Mouse (Mus musculus): ENCODE results near the gene Agap1. TPM values are rescaled to one million over a fixed set of nuclear protein-coding genes. Genes with fewer than 3 reads are reported as not detected.
"Not testable (repeated sequence)": the region's sequence is repeated elsewhere in the genome, so short reads cannot be mapped to it uniquely, and the experiment has no call there.

Agap1 gene
- total RNA-seq, 2 experiments from 2014 or later: 224 to 253 TPM

GRCm38 (mm10) chr1:89501346-89501745 lies 46.7 kb downstream of the Agap1 start:
- no peak for DNase-seq (ENCODE audit: low spot score in 2 of 2)

- DNase-seq (ENCODE audit: low spot score in 2 of 2): not testable (repeated sequence)
These were observed 47.3 kb downstream of the Agap1 start for GRCm38 (mm10) chr1:89501891-89502290.

- DNase-seq (ENCODE audit: low spot score in 2 of 2): no peak
These were observed 54.6 kb downstream of the Agap1 start for GRCm38 (mm10) chr1:89509196-89509595.

- DNase-seq (ENCODE audit: low spot score in 2 of 2): no peak
These were observed 55.2 kb downstream of the Agap1 start for GRCm38 (mm10) chr1:89509763-89510340.

GRCm38 (mm10) chr1:89510731-89511130 lies 56.1 kb downstream of the Agap1 start:
- DNase-seq (ENCODE audit: low spot score in 2 of 2): no peak

GRCm38 (mm10) chr1:89513616-89514283 lies 59.1 kb downstream of the Agap1 start:
- no peak for DNase-seq (ENCODE audit: low spot score in 2 of 2)

GRCm38 (mm10) chr1:89515808-89516560 lies 61.4 kb downstream of the Agap1 start:
- no peak for DNase-seq (ENCODE audit: low spot score in 2 of 2)

- DNase-seq (ENCODE audit: low spot score in 2 of 2): no peak
These were observed 63.2 kb downstream of the Agap1 start for GRCm38 (mm10) chr1:89517817-89518216.

- DNase-seq (ENCODE audit: low spot score in 2 of 2): no peak
These were observed 65.5 kb downstream of the Agap1 start for GRCm38 (mm10) chr1:89519914-89520643.

GRCm38 (mm10) chr1:89521406-89521805 lies 66.8 kb downstream of the Agap1 start:
- DNase-seq (ENCODE audit: low spot score in 2 of 2): no peak

- no peak for DNase-seq (ENCODE audit: low spot score in 2 of 2)
These were observed 67.4 kb downstream of the Agap1 start for GRCm38 (mm10) chr1:89521935-89522535.

- peak; percentile 90 to 97 for DNase-seq (ENCODE audit: low spot score in 2 of 2)
These were observed 69.8 kb downstream of the Agap1 start for GRCm38 (mm10) chr1:89524369-89524768.

- no peak for DNase-seq (ENCODE audit: low spot score in 2 of 2)
These were observed 70.4 kb downstream of the Agap1 start for GRCm38 (mm10) chr1:89524998-89525397.

- peak; percentile 41 to 43 for DNase-seq (ENCODE audit: low spot score in 2 of 2)
These were observed 71.2 kb downstream of the Agap1 start for GRCm38 (mm10) chr1:89525825-89526224.

- no peak for DNase-seq (ENCODE audit: low spot score in 2 of 2)
These were observed 74.2 kb downstream of the Agap1 start for GRCm38 (mm10) chr1:89528671-89529276.

- DNase-seq (ENCODE audit: low spot score in 2 of 2): no peak
These were observed 79.1 kb downstream of the Agap1 start for GRCm38 (mm10) chr1:89533702-89534101.

GRCm38 (mm10) chr1:89535206-89535605 lies 80.6 kb downstream of the Agap1 start:
- no peak for DNase-seq (ENCODE audit: low spot score in 2 of 2)

GRCm38 (mm10) chr1:89538163-89538946 lies 83.7 kb downstream of the Agap1 start:
- DNase-seq (ENCODE audit: low spot score in 2 of 2): no peak

- DNase-seq (ENCODE audit: low spot score in 2 of 2): no peak
These were observed 84.5 kb downstream of the Agap1 start for GRCm38 (mm10) chr1:89539127-89539526.

GRCm38 (mm10) chr1:89541151-89541550 lies 86.5 kb downstream of the Agap1 start:
- DNase-seq (ENCODE audit: low spot score in 2 of 2): no peak

All from left cerebral cortex, adult 18-20 months (tissue).